Mouse (Mus musculus): ENCODE results near the gene Galk2.

- no peak for TF ChIP-seq MXI1 (IDR thresholded peaks at IDR 0.05; ENCODE audit: low read depth, low read length)
- TF ChIP-seq CTCF (IDR thresholded peaks at IDR 0.05 in 2 of 3, conservative IDR thresholded peaks at IDR 0.05 in 1 of 3; ENCODE audit: control insufficient read depth in 1 of 3, insufficient read depth in 1 of 3, low read depth in 2 of 3, low read length in 3 of 3, poor library complexity in 1 of 3, severe bottlenecking in 1 of 3): no peak
- no peak for TF ChIP-seq USF1 (IDR thresholded peaks at IDR 0.05; ENCODE audit: low read depth, low read length)
- TF ChIP-seq ELF1 (IDR thresholded peaks at IDR 0.05; ENCODE audit: low read depth, low read length): no peak
- TF ChIP-seq POLR2A (IDR thresholded peaks at IDR 0.05; ENCODE audit: control insufficient read depth in 1 of 2, insufficient read depth in 1 of 2, low read depth in 1 of 2, low read length in 2 of 2, poor library complexity in 1 of 2): no peak
- no peak for TF ChIP-seq ETS1 (IDR thresholded peaks at IDR 0.05; ENCODE audit: low read depth, low read length)
- no peak for TF ChIP-seq HCFC1 (IDR thresholded peaks at IDR 0.05; ENCODE audit: low read depth, low read length)
- TF ChIP-seq USF2 (IDR thresholded peaks at IDR 0.05; ENCODE audit: borderline replicate concordance in 1 of 2, insufficient read depth in 1 of 2, low read depth in 1 of 2, low read length in 2 of 2): no peak
- TF ChIP-seq TAL1 (IDR thresholded peaks at IDR 0.05; ENCODE audit: low read length): no peak
- TF ChIP-seq NELFE (IDR thresholded peaks at IDR 0.05; ENCODE audit: low read depth, low read length): no peak
- TF ChIP-seq EP300 (IDR thresholded peaks at IDR 0.05; ENCODE audit: low read depth in 1 of 2, low read length in 2 of 2): no peak
These were observed 9.4 kb downstream of the Galk2 start for GRCm38 (mm10) chr2:125868301-125868700.

Measured in MEL (cell line).